Mouse (Mus musculus) urinary bladder, postnatal 25 days (tissue): ENCODE data around the gene Mvb12b.

ENCODE experiments used
- DNase-seq: peaks from one replicate; pipeline ENCODE4 v3.0.0; 2022; ENCODE audit warnings: low spot score

Gene Mvb12b

GRCm38 (mm10) chr2:33853011-33853976, 34.5 kb downstream of the Mvb12b start:
- no peak for DNase-seq

- DNase-seq, result no peak
These were observed 40.4 kb downstream of the Mvb12b start for GRCm38 (mm10) chr2:33847196-33847834.

- no peak for DNase-seq
These were observed 41.1 kb downstream of the Mvb12b start for GRCm38 (mm10) chr2:33846635-33847034.

- no peak for DNase-seq
These were observed 44.1 kb downstream of the Mvb12b start for GRCm38 (mm10) chr2:33843642-33844041.

DNA sequence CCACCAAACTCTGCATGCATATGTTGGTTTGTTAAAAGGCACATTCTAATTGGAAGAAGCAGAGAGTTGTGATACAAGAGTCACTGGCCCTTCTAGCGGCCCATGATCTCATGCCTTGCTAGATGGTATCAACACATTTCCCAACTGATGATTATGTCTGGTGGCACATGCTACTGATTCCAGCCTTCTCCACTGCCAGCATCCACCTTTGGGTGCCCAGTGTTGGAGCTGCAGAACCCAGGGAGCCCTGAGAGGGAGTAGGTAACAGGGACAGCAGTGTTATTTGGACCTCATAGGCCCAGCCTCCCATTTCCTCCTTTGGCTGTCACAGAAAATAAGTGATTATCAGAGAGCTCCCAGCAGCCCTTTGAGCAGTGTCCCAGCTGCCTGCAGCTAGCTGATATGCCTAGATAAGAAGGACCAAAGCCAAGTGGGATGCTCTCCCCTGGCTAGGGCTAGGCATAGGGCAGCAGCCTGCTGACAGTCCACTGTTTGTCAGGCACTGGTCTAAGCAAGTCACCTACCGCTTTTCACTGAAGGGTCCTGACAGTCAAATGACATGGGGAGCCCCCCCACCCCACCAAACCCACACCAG, 44.7 kb downstream of the Mvb12b start:
- DNase-seq, result no peak

DNA sequence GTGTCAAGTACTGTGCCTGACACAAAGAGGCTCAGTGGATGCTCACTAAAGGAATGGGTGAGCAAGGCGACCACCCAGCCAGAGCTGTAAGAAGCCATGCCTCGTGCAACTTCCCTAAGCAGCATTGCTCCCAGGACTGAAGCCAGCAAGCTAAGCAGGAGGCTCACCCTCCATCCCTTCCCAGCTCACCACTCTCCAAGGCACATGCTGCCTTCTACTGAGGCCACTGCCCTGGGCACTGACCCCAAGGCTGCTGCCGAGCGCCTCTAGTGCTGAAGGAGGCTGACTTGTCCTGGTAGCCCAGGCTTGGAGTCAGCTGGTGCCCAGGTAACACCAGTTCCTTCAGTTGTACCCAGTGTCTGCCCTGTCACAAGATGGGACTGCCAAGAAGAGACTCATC, 45.8 kb downstream of the Mvb12b start:
- DNase-seq, result no peak

DNA sequence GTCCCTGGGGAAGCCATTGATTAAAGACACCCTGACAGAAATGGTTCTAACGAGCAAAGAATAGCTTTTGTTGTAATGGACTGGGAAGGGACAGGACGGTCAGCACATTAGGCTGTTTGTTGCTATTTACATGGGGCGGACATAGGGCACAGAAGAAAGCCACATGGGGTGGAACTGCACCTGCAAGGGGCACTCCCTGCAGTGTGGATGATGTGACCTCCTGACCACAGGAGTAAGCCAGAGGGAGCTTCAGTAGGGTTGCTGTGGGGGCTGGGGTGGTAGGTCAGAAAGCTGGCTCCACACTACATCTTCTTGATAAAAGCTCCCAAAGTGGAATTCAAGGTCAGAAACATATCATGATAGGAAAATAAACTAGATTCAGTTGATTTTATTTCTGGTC, 47.3 kb downstream of the Mvb12b start:
- no peak for DNase-seq

GRCm38 (mm10) chr2:33839252-33839651, 48.5 kb downstream of the Mvb12b start:
- no peak for DNase-seq

DNA sequence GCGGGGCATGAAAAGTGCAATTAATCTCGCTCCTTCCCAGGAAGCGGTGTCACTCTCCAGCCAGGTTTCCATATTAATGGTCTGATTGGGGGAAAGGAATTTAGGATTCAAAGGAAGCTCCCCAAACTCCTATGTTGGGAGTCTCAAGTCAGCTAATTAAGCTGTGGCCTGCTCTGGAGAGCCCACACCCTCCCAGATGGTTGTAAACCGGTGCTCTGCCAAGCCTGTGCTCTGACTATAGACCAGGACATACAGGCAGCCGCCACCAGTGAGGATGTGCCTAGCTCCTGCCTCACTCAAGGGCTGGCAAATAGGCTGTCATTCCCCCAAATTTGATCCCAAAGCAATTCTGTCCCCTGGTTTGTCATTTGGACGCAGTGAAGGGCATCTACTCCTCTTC, 50.4 kb downstream of the Mvb12b start:
- no peak for DNase-seq

DNA sequence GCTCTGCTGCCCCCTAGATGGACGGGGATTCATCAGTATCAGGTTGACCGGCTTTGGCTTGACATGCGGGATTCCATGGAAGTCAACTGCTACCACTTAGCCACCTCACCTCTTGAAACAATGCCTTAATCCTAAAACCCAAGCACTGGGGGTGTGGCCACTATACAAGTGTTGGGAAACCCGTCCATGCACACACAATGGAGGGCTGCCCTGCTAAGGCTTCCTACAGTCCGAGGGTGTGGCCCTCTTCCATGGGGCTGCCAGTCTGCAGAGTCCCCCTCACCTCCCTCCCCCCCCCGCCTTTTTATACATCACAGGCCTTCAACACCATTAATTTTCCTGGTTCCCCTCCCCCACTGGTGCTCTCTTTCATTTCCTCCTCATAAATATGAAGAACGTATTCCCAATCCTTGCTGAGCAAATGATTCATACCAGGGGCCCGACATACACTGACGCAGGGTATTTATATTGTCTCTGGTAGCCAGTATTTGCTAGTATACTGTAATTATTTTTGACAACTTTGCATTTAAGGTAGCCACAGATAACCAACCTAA, 51.0 kb downstream of the Mvb12b start:
- DNase-seq, result no peak

GRCm38 (mm10) chr2:33835038-33835437, 52.7 kb downstream of the Mvb12b start:
- no peak for DNase-seq

DNA sequence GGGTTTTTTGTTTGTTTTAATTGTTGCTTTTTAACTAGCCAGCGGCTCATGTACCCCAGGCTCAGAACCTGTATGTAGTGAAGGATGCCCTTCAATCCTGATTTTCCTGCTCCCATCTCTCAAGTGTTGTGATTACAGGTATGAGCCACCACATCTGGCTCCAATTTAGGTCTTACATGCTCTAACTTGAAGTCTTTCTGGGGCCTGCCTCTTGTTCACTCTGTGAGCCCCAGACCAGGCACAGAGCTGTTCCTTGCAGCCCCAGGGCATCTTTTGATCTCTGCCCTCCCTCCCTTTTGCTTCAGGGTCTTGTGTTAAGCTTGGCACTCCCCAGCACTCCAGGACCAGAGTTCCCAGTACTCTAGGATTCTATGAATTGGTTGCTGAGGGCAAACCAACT, 53.8 kb downstream of the Mvb12b start:
- DNase-seq, result no peak

DNA sequence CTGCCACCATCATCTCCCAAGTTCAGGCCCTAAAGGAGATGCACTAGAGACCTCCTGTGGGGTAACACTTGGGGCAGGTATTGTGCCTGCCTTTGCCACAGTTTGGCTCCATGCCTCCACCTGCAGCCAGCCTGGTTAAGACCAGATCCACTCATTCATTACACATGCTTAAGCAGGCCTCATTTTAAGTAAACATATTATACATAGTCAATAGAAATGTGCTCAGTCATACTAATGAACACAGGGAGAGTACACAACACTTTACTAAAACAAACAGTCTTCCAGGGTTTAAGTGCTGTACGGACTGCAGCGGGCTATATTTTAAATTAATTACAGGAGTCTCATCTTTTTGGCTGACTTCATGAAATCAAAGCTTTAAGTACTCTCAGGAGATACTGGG, 57.9 kb downstream of the Mvb12b start:
- DNase-seq, result no peak

- no peak for DNase-seq
These were observed 61.0 kb downstream of the Mvb12b start for GRCm38 (mm10) chr2:33826777-33827176.

DNA sequence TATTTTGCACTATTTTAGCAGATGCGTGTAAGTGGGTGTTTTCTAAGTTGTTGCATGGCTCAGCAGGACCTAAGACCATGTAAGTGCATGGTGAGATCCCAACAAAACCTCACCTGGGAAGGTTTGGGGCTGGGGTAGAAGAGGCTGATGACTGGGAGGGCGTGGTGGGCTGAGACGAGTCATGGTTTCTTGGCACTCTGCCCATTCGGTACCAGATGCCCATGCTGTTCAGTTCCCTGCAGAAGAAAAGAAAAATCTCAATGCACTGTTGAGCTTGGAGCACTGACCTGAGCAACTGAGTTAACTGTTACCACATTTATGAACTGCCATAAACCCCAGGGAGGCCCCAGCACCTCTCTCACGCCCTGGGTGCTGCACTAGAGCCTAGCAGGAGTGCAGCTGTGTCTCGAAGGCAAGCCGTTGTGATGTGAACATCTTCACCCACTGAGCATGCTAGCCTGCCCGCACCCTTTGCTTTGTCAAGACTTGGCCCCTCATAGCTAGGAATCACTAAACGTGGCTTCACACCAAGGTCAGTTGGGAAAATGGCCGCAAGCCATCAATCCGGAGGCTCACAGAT, 62.7 kb downstream of the Mvb12b start:
- DNase-seq, result no peak

- DNase-seq, result peak; percentile 71
These were observed 65.8 kb downstream of the Mvb12b start for GRCm38 (mm10) chr2:33821677-33822607.

- no peak for DNase-seq
These were observed 67.3 kb downstream of the Mvb12b start for GRCm38 (mm10) chr2:33820450-33820849.

DNA sequence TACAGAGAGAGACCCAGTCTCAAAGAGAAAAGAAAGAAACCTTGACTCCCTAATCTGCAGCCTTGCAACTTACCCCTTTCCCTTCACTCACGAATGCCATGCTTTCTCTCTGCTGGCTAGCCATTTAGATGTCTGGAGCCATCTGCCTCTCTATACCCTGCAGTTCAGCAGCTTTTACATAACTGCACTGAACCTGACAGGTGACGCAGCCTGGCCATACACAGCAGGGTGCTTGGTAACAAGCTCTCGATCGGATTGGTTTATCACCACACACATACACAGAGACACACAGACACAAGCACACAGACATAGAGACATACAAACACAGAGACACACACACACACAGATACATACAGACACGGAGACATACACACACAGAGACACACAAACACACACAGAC, 67.7 kb downstream of the Mvb12b start:
- DNase-seq, result no peak

DNA sequence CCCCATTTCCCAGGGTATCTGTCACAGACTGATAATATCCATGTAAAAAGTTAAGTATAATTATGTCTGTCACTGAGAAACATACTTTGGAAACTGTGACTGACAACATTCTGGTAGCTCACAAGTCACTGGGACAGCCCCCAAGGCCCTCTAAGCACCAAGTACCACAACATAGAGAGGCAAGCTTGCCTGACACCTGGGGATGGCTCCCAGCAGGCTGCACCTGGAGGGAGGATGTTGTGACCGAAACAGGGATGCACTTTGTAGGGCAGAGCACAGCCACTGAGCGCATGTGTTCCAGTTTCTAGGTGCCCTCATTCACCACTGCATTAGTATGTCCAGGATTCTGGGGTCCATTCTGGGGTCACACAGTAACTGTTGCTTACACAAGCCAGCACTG, 69.4 kb downstream of the Mvb12b start:
- no peak for DNase-seq

- no peak for DNase-seq
These were observed 69.9 kb downstream of the Mvb12b start for GRCm38 (mm10) chr2:33817663-33818346.

DNA sequence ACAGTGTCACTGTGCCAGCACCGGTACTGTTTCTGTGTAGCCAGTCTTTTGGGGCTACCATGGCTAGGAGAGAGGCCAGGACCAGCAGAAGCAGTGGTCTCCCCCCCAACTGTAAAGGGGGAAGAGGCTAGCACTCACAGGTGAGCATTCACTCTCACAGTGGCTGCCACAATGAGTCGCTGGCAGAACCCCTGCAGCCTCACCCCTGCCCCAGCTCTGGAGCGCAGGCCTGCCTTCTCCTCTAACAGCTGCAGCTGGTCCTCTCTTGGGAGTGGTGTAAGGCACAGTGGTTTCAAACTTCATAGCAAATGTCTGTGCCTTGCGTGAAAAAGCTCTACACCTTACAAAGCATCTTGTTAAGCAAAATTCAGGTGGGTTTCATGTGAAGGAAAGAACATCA, 70.7 kb downstream of the Mvb12b start:
- DNase-seq, result no peak
